Mouse (Mus musculus) ovary, postnatal 14 days (tissue): ENCODE results near the gene Galnt10.

Experiments used
- DNase-seq: peaks from one replicate; pipeline ENCODE4 v3.0.0; 2022; ENCODE audit warnings: low spot score

Galnt10 gene

GRCm38 (mm10) chr11:57658751-57659150 is 13.5 kb downstream of the Galnt10 start:
- no peak for DNase-seq

DNA sequence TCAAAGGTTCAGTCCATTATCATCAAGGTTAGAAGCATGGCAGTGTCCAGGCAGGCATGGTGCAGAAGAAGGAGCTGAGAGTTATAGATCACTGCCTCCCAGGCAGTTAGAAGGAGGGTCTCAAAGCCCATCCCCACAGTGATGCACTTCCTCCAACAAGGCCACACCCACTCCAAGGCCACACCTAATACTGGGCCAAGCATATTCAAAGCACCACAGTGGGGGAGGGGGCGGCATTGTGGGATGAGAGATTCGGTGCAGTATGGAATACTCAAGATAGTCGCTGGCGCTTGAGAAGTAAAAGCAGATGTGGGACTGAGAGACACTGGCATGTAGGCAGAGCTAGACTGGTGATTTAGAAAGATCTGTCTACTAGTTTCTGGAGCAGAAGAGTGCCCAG is 14.9 kb downstream of the Galnt10 start:
- no peak for DNase-seq

GRCm38 (mm10) chr11:57660814-57661213 is 15.6 kb downstream of the Galnt10 start:
- DNase-seq = no peak

GRCm38 (mm10) chr11:57661492-57662229 is 16.4 kb downstream of the Galnt10 start:
- DNase-seq = no peak

DNA sequence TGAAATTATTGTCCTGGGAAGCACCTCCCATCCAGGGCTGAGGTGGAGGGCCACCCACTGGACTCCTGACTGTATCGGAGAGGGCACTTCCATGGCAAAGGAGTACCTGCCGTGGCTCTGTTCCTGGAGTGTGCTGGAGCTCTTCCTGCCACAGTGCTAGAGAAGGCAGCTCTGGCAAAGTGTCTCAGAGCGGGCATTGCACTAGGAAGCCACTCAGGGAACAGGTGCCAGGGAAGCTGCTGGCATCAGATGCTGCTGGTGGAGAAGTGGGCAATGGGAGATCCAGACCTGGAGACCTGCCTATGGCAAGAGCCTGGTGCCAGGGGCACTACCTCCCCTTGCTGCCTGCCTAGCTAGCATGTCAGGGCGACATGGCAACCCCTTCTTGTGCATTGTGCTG is 17.0 kb downstream of the Galnt10 start:
- no peak for DNase-seq

DNA sequence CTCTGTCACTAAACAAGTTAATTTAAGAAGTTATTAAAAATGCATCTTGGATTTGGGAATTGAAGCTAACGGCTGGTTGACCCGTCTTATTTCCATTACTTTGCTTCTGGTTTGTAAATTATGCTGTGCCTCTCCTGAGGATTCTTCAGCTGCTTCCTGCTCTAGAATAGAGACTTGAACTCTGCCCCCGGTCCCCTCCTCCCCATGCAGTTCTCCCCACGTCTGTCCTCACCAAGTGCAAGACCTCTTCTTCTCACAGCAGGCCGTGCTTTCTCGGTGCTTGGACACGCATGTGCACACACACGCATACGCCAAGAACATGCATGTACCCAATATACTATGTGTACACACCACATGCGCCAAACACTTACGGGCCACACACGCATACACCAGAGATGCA is 18.0 kb downstream of the Galnt10 start:
- no peak for DNase-seq

DNA sequence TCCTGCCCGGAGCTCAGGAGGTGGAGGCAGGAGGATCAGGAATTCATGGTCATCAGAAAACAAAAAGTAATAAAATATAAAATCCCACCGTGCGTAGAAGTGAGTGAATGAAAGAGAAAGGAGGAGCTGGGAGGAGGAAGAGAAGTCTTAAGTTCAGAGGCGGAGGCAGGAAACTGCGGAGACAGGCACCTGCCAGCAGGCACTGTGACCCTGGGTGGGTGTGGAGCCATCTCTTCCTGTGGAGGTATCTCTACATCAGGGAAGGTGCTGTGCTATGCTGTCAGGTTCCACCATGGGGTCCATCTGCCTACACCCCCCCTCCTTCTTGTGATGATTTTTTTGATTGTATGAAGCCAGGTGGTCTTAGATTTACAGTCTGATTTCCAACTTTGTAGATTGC is 19.5 kb downstream of the Galnt10 start:
- no peak for DNase-seq

DNA sequence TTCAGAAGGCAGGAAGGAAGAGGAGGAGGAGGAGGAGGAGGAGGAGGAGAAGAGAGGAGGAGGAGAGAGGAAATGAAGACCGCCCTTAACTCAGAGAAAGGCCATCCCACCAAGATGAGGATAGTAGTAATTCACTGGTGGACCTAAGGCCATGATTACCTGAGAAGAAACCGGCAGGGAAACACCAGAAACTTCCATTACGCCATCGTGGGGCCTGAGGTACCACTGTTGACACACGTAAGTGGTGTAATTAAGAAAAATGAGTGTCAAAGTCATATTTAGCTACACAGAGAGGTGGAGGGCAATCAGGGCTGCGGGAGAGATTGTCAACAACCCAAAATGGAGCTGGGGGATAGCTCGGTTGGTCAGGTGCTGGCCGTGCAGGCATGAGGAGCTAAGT is 23.0 kb downstream of the Galnt10 start:
- no peak for DNase-seq

- DNase-seq = no peak
Observed at GRCm38 (mm10) chr11:57669522-57669921, 24.3 kb downstream of the Galnt10 start.

- DNase-seq = no peak
Observed at GRCm38 (mm10) chr11:57671120-57671697, 26.0 kb downstream of the Galnt10 start.

DNA sequence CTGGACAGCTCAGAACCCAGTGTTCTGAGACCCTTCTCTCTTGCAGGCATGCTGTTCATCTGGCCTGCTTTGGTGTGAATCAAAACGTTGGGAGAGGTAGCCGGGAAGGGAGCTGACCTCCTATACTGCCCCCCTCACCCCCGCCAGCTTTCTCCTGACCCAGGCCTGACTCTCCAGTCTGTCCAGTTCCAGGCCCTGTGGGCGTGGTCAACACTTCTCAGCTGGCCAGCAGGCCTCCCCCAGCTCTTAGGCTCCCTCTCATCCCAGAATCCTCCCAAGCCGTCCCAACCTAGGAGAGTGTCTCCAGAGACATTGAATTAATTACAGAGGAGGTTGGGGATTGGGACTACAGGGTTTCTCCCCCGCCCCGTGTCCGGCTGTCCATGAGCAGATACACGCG is 26.6 kb downstream of the Galnt10 start:
- no peak for DNase-seq

GRCm38 (mm10) chr11:57672995-57673394 is 27.8 kb downstream of the Galnt10 start:
- DNase-seq = no peak

GRCm38 (mm10) chr11:57673977-57674687 is 28.9 kb downstream of the Galnt10 start:
- DNase-seq = no peak

DNA sequence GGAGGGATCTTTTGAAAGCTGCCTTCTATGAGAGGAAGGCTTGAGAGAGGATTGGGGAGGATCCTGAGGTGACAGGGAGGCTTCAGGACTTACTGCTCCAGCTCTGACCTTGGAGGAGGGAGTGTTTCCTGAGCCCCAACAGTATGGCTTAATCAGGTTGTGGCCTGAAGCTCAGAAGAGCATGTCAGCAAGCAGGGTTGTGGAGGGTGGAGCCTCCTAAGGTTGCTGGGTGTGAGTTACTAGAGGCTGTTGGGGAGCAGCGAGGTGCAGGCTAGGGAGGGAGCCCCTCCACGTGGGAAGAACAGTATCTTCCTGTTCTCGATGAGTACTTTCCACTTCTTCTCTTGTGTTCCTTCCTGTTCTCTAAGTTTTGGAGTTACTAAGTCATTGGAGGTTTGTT is 32.0 kb downstream of the Galnt10 start:
- DNase-seq = no peak

GRCm38 (mm10) chr11:57682589-57682988 is 37.3 kb downstream of the Galnt10 start:
- DNase-seq = no peak

DNA sequence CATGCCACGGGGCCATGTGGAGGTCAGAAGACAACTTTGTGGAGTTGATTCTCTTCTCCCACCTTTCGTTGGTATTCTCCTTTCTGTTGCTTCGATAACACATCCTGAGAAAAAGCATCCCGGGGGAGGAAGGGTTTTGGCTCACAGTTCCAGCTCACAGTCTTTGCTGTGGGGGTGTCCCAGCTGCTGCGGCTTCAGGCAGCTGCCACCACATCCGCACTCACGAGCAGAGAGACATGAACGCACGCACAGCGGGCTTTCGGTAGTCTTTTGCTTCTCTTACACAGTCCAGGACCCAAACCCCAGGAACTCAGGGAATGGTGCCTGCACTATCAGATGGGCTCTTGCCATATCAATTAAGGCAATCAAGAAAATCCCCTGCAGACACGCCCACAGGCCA is 37.9 kb downstream of the Galnt10 start:
- no peak for DNase-seq

DNA sequence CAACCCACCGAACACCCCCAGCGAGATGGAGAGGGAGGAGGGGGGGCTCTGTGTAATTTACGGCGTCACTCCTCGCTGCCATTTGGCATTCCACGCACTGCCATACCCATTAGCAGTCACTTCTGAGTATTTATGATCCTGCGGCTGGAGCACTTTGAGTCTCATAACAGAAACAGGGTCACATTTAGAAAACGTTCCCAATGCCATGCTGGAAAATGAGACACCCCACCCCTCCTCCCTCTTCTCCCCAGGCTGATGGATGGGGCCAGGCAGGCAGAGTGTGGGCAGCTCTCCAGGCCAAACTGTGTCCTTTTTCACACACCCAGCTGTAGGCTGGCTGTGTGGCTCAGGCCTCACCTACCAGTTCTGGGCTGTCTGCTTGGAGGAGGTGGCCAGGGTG is 38.7 kb downstream of the Galnt10 start:
- DNase-seq = no peak

GRCm38 (mm10) chr11:57684891-57685290 is 39.6 kb downstream of the Galnt10 start:
- no peak for DNase-seq

GRCm38 (mm10) chr11:57685689-57686454 is 40.6 kb downstream of the Galnt10 start:
- no peak for DNase-seq

DNA sequence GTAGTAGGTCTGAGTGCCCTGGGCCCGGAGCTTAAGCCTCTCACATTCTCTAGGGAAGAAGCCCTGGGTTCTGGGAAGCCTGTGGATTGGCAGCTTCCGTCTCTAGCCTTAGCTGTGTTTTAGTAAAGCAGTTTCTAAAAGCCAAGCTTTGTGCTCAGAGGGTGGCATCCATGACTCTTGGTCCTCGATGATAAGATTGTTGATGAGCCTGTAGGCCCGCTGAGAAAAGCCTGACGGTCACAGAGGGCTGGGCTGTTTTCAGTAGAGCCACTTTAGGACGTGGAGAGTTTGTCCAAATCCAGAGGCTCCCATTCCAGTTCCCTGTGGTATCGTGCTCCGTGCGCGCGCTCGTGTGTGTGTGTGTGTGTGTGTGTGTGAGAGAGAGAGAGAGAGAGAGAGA is 41.6 kb downstream of the Galnt10 start:
- DNase-seq = no peak

DNA sequence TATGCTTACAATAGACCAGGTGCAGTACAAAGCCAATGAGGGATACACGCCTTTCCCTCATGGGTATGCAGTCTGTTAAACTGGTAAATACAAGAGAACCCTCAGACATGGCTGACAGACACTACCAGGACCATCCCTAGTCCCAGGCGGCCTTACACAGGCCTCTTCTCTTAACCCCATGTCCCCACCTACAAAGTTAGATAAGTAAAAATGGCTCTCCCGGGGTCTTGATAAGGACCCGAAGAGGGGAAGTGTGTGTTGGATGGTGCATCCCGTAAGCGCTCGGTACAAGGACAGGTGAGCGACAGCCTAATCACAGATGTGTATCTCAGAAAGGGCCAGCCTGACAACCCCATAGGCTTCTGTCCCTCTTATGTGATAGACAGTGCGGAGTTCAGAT is 42.0 kb downstream of the Galnt10 start:
- DNase-seq = no peak

- no peak for DNase-seq
Observed at GRCm38 (mm10) chr11:57688179-57688929, 43.1 kb downstream of the Galnt10 start.
